Mouse (Mus musculus) activated CD4-positive, CD25-positive, alpha-beta regulatory T cell (primary cell): Measurements from ENCODE around the gene Gm21292. TPM values are rescaled to one million over a fixed set of nuclear protein-coding genes. Genes with fewer than 3 reads are reported as not detected.

ENCODE experiments used
- polyA plus RNA-seq, 2 experiments: library from polyadenylated mRNA; unstranded; fragments of 100-300 nt; shearing (Covaris generic); gene quantifications; one replicate each; pipeline ENCODE4 v1.2.1; 2017

The Gm21292 gene
- not detected for polyA plus RNA-seq

GRCm38 (mm10) chrY:9133824-9134223, at the start of gene Gm21292:
Gene Gm21292 (minus strand): TSS chrY:9133924.

Other genes with a start within 250 kb of the Gm21292 start
- not detected for gene Gm21721, start 68.3 kb upstream of the Gm21292 start, polyA plus RNA-seq
- not detected for gene Gm21812, start 213.3 kb upstream of the Gm21292 start, polyA plus RNA-seq